Mouse (Mus musculus) CH12.LX (cell line): ENCODE data around the gene Slc44a5. TPM values are rescaled to one million over a fixed set of nuclear protein-coding genes. Genes with fewer than 3 reads are reported as not detected.

Experiments used
- DNase-seq: peaks from one replicate; pipeline ENCODE4 v3.0.0-alpha.2; 2013; ENCODE audit errors: extremely low read depth
- H3K27ac ChIP-seq: 2 replicates; pipeline ENCODE4 v1.5.1; 2012; ENCODE audit warnings: low read depth, mild to moderate bottlenecking, control low read depth, moderate library complexity; ENCODE audit not compliant: insufficient read depth
- H3K27me3 ChIP-seq: replicated peaks from 2 replicates; pipeline ENCODE3; 2012; ENCODE audit warnings: inconsistent platforms
- H3K36me3 ChIP-seq, 2 experiments: replicated peaks in 1 of 2; 2 replicates each; pipeline versions ENCODE3 to v1.6.1; 2012; ENCODE audit warnings: inconsistent platforms in 1 of 2, low read length in 1 of 2, mild to moderate bottlenecking in 1 of 2, mixed read lengths in 1 of 2, moderate library complexity in 1 of 2; ENCODE audit not compliant: control insufficient read depth in 1 of 2, insufficient read depth in 1 of 2
- H3K4me1 ChIP-seq, 2 experiments: 2 replicates each; pipeline ENCODE4 v1.6.1; 2012; ENCODE audit warnings: inconsistent platforms in 1 of 2, moderate library complexity in 1 of 2; ENCODE audit not compliant: insufficient read depth in 2 of 2, control insufficient read depth in 1 of 2
- H3K4me2 ChIP-seq: 2 replicates; pipeline ENCODE4 v1.6.1; 2012; ENCODE audit warnings: low read depth, mild to moderate bottlenecking, control low read depth; ENCODE audit not compliant: poor library complexity, insufficient read depth, severe bottlenecking
- H3K4me3 ChIP-seq, 3 experiments: fragments of 150-350 bp in 1 of 3; sonication (generic) in 1 of 3; replicated peaks in 1 of 3; 2 replicates each; pipeline versions ENCODE3 to v1.5.1; 2011 to 2012; ENCODE audit warnings: low read depth in 2 of 3, low read length in 2 of 3, mild to moderate bottlenecking in 2 of 3, moderate library complexity in 2 of 3, control low read depth in 1 of 3, improper control_type of control experiment in 1 of 3, inconsistent platforms in 1 of 3, mixed read lengths in 1 of 3; ENCODE audit not compliant: poor library complexity in 1 of 3
- H3K79me2 ChIP-seq: replicated peaks from 2 replicates; pipeline ENCODE4 v1.6.1; 2012; ENCODE audit warnings: mild to moderate bottlenecking, moderate library complexity; ENCODE audit not compliant: control insufficient read depth, poor library complexity, insufficient read depth, severe bottlenecking; ENCODE audit errors: extremely low read depth
- H3K9ac ChIP-seq: 2 replicates; pipeline ENCODE4 v1.6.1; 2012; ENCODE audit warnings: low read depth, mild to moderate bottlenecking, control low read depth, moderate library complexity; ENCODE audit not compliant: insufficient read depth
- H3K9me3 ChIP-seq: replicated peaks from 2 replicates; pipeline ENCODE3; 2012; ENCODE audit warnings: low read length, inconsistent platforms, mixed read lengths
- BHLHE40 ChIP-seq: IDR thresholded peaks from 2 replicates; pipeline ENCODE4 v1.6.1; 2011; ENCODE audit warnings: mild to moderate bottlenecking, low read depth, low read length, improper control_type of control experiment
- CHD2 ChIP-seq: IDR thresholded peaks from 2 replicates; pipeline ENCODE4 v1.6.1; 2011; ENCODE audit warnings: low read length, improper control_type of control experiment
- CTCF ChIP-seq, 2 experiments: IDR thresholded peaks in 1 of 2; conservative IDR thresholded peaks in 1 of 2; 2 replicates each; pipeline ENCODE4 v1.5.1; 2011 to 2012; ENCODE audit warnings: low read depth in 2 of 2, low read length in 2 of 2, improper control_type of control experiment in 1 of 2, inconsistent platforms in 1 of 2, mild to moderate bottlenecking in 1 of 2, moderate library complexity in 1 of 2
- E2F4 ChIP-seq: IDR thresholded peaks from 2 replicates; pipeline ENCODE4 v1.6.1; 2011; ENCODE audit warnings: low read depth, low read length, improper control_type of control experiment; ENCODE audit not compliant: insufficient replicate concordance
- ELF1 ChIP-seq: IDR thresholded peaks from 2 replicates; pipeline ENCODE4 v1.6.1; 2014; ENCODE audit warnings: low read depth, mild to moderate bottlenecking, inconsistent platforms, low read length, improper control_type of control experiment
- EP300 ChIP-seq: IDR thresholded peaks from 2 replicates; pipeline ENCODE4 v1.6.1; 2011; ENCODE audit warnings: low read length, improper control_type of control experiment
- ETS1 ChIP-seq: conservative IDR thresholded peaks from 2 replicates; pipeline ENCODE4 v1.6.1; 2012; ENCODE audit warnings: low read depth, mild to moderate bottlenecking, inconsistent platforms, low read length, improper control_type of control experiment, moderate library complexity
- MAFK ChIP-seq: IDR thresholded peaks from 2 replicates; pipeline ENCODE4 v1.6.1; 2011; ENCODE audit warnings: low read length, improper control_type of control experiment; ENCODE audit not compliant: insufficient replicate concordance
- MAX ChIP-seq: IDR thresholded peaks from 2 replicates; pipeline ENCODE4 v1.6.1; 2011; ENCODE audit warnings: low read length, improper control_type of control experiment
- MXI1 ChIP-seq: IDR thresholded peaks from 2 replicates; pipeline ENCODE4 v1.6.1; 2011; ENCODE audit warnings: mild to moderate bottlenecking, low read depth, low read length, improper control_type of control experiment
- NELFE ChIP-seq: IDR thresholded peaks from 2 replicates; pipeline ENCODE4 v1.6.1; 2011; ENCODE audit warnings: low read depth, low read length, improper control_type of control experiment
- NRF1 ChIP-seq: IDR thresholded peaks from 2 replicates; pipeline ENCODE4 v1.6.1; 2014; ENCODE audit warnings: low read depth, mild to moderate bottlenecking, inconsistent platforms, low read length, improper control_type of control experiment, moderate library complexity
- PAX5 ChIP-seq: IDR thresholded peaks from 2 replicates; pipeline ENCODE4 v1.6.1; 2012; ENCODE audit warnings: low read length, inconsistent platforms, mixed read lengths
- POLR2A ChIP-seq: IDR thresholded peaks from 2 replicates; pipeline ENCODE4 v1.6.1; 2011; ENCODE audit warnings: low read depth, mild to moderate bottlenecking, improper control_type of control experiment, low read length
- POLR2AphosphoS2 ChIP-seq: IDR thresholded peaks from 2 replicates; pipeline ENCODE4 v1.6.1; 2011; ENCODE audit warnings: low read depth, low read length, improper control_type of control experiment
- RAD21 ChIP-seq: IDR thresholded peaks from 2 replicates; pipeline ENCODE4 v1.6.1; 2011; ENCODE audit warnings: low read depth, mild to moderate bottlenecking, low read length, improper control_type of control experiment, moderate library complexity
- RCOR1 ChIP-seq: conservative IDR thresholded peaks from 2 replicates; pipeline ENCODE4 v1.6.1; 2012; ENCODE audit warnings: low read depth, mild to moderate bottlenecking, inconsistent platforms, low read length, improper control_type of control experiment
- SIN3A ChIP-seq: IDR thresholded peaks from 2 replicates; pipeline ENCODE4 v1.6.1; 2012; ENCODE audit warnings: low read length, improper control_type of control experiment, inconsistent platforms
- SMC3 ChIP-seq: IDR thresholded peaks from 2 replicates; pipeline ENCODE4 v1.6.1; 2011; ENCODE audit warnings: low read depth, low read length, improper control_type of control experiment
- TBP ChIP-seq: conservative IDR thresholded peaks from 2 replicates; pipeline ENCODE4 v1.6.1; 2011; ENCODE audit warnings: low read depth, low read length, improper control_type of control experiment
- USF1 ChIP-seq: IDR thresholded peaks from 2 replicates; pipeline ENCODE4 v1.6.1; 2014; ENCODE audit warnings: low read depth, mild to moderate bottlenecking, inconsistent platforms, low read length, improper control_type of control experiment
- USF2 ChIP-seq: conservative IDR thresholded peaks from 2 replicates; pipeline ENCODE4 v1.6.1; 2011; ENCODE audit warnings: low read depth, low read length, improper control_type of control experiment
- ZC3H11A ChIP-seq: IDR thresholded peaks from 2 replicates; pipeline ENCODE4 v1.6.1; 2012; ENCODE audit warnings: low read depth, mild to moderate bottlenecking, inconsistent platforms, low read length, improper control_type of control experiment
- ZNF384 ChIP-seq: IDR thresholded peaks from 2 replicates; pipeline ENCODE4 v1.6.1; 2012; ENCODE audit warnings: low read depth, low read length, improper control_type of control experiment, inconsistent platforms
- dilution Hi-C: fragments of 300-500 bp; cut with MboI; formaldehyde crosslinking; loops from 2 replicates; pipeline ENCODE4 v1.14.3; 2020; ENCODE audit warnings: low sequenced_read_pairs; ENCODE audit not compliant: extremely low pct_unique_long_range_greater_than_20kb, extremely low pct_ligation_motif_present
- in situ Hi-C: fragments of 300-500 bp; cut with MboI; formaldehyde crosslinking; loops from 3 replicates; pipeline ENCODE4 v1.14.3; 2019; ENCODE audit warnings: low sequenced_read_pairs, low pct_ligation_motif_present, low pct_unique_long_range_greater_than_20kb, mixed read lengths
- polyA plus RNA-seq: library from polyadenylated mRNA; unstranded; fragments of >175 nt; gene quantifications from 2 replicates; pipeline ENCODE4 v1.2.1, GENCODE M21; 2012; ENCODE audit warnings: low read depth; ENCODE audit not compliant: insufficient read length
- total RNA-seq, 2 experiments: library from RNA; depleted of rRNA; stranded (reverse); fragments of 300-350 nt in 1 of 2; fragments of >200 nt in 1 of 2; gene quantifications; 2 replicates each; pipeline ENCODE4 v1.2.3; 2012 to 2014

Slc44a5 gene
- total and polyA plus RNA-seq, 3 experiments, result not detected

DNA sequence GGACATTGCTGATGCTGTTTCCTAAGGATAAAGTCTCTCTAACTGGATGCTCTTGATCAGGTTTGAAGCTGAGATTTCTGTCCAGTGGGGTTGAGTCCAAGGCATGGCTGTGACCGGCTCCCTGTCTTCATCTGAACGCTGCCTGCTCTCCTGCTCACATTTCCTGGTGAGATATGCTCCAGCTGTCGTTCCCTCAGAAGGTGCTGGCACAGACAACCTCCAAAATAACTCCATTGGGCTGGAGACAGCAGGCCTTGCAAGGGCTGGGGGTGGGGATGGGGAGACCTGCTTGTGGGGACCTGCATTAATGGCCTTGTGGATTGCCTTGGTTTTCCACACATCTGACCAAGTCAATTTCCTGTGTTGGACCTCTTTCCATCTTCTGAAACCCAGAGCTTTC is 311.0 kb downstream of the Slc44a5 start:
- H3K9ac ChIP-seq, result no peak overlapping the region
- H3K4me3 ChIP-seq, result no peak overlapping the region
- H3K36me3 ChIP-seq, result no peaks in the 10 kb centered on the region
- peaks cover 7 to 31% of the 10 kb centered on the region in 2 experiments for H3K4me1 ChIP-seq
- H3K4me2 ChIP-seq, result no peak overlapping the region
- dilution Hi-C loops (no loop called here), in situ Hi-C loops (no loop called here)
- no peak for DNase-seq
- no peaks in the 10 kb centered on the region for H3K9me3 ChIP-seq
- TF ChIP-seq USF1 (no peak), ZC3H11A (no peak), EP300 (no peak), MAX (no peak), SMC3 (no peak), BHLHE40 (no peak), ETS1 (no peak), CHD2 (no peak)
- H3K79me2 ChIP-seq, result no peaks in the 10 kb centered on the region
- no peak overlapping the region for H3K27ac ChIP-seq
- H3K27me3 ChIP-seq, result no peaks in the 10 kb centered on the region

DNA sequence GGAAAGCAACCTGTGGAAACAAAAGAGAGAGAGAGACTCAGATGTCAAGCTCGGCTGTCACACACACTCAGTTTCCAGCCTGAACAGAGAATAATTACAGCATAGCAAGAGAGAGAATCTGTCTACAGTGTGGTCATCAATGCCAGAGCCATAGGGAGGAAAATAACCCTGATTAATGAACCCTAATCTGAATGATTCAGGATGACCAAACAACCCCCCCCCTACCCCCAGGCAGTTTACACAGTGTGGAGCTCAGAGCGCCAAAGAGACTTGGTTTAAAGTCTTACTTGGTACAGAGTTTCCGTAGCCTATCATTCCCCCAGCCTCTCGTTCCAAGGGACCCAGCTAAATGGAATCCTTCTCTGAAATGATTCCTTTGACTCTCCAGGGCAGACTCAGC is 312.1 kb downstream of the Slc44a5 start:
- TF ChIP-seq USF2, result no peak
- no peak for TF ChIP-seq NELFE
- TF ChIP-seq POLR2AphosphoS2, result no peak
- no peak for DNase-seq
- Histone ChIP-seq H3K27ac (no peak overlapping the region), H3K4me3 (no peak overlapping the region), H3K4me2 (no peak overlapping the region), H3K36me3 (no peaks in the 10 kb centered on the region), H3K9me3 (no peaks in the 10 kb centered on the region), H3K79me2 (no peaks in the 10 kb centered on the region), H3K4me1 (peaks cover 7 to 41% of the 10 kb centered on the region in 2 experiments), H3K9ac (no peak overlapping the region), H3K27me3 (no peaks in the 10 kb centered on the region)
- in situ Hi-C loops, result no loop called here
- dilution Hi-C loops, result no loop called here

DNA sequence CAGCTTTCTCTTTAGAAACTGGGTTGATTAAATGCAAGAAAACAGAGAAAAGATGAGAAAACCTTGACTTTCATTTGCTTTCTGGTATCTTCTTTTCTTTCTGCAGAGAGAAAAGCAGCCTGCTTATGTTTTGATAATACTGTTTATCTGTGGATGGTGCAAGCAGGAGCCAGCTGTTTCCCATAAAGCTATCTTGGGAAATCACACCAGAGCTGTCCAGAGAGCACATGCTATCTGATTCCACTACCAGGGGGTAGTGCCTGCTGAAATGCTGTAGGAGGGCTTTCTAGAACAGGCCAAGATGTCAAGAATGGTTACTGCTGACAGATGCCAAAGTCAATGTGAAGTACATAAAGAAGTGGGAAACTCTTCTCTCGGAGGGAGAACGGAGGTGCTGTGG is 314.0 kb downstream of the Slc44a5 start:
- in situ Hi-C loops, result no loop called here
- no peak overlapping the region for H3K9ac ChIP-seq
- no peak overlapping the region for H3K4me2 ChIP-seq
- H3K4me3 ChIP-seq, result no peak overlapping the region
- H3K79me2 ChIP-seq, result no peaks in the 10 kb centered on the region
- no peaks in the 10 kb centered on the region for H3K36me3 ChIP-seq
- dilution Hi-C loops, result no loop called here
- no peak for TF ChIP-seq ETS1
- no peak for TF ChIP-seq MAFK
- no peak for TF ChIP-seq NRF1
- no peak for TF ChIP-seq POLR2A
- no peak for TF ChIP-seq RCOR1
- TF ChIP-seq ZNF384, result no peak
- TF ChIP-seq SMC3, result no peak
- no peak for TF ChIP-seq MXI1
- no peak for TF ChIP-seq CTCF (conservative IDR thresholded peaks at IDR 0.05 in 1 of 2, IDR thresholded peaks at IDR 0.05 in 1 of 2; ENCODE audit: low read depth in 2 of 2, low read length in 2 of 2)
- no peak for TF ChIP-seq RAD21
- no peak for TF ChIP-seq ELF1
- no peak for TF ChIP-seq TBP
- TF ChIP-seq SIN3A, result no peak
- no peak for TF ChIP-seq NELFE
- no peak for TF ChIP-seq E2F4
- no peak for TF ChIP-seq PAX5
- no peak for TF ChIP-seq MAX
- DNase-seq, result no peak
- H3K9me3 ChIP-seq, result no peaks in the 10 kb centered on the region
- no peak overlapping the region for H3K27ac ChIP-seq
- peaks cover 7 to 45% of the 10 kb centered on the region in 2 experiments for H3K4me1 ChIP-seq
- no peaks in the 10 kb centered on the region for H3K27me3 ChIP-seq
